Mouse (Mus musculus) thymus, postnatal 0 days (tissue): Measurements from ENCODE around the gene Pgam5. TPM values are rescaled to one million over a fixed set of nuclear protein-coding genes. Genes with fewer than 3 reads are reported as not detected.

Experiments used
- DNase-seq: peaks from one replicate; pipeline ENCODE4 v3.0.0-alpha.2; 2015; ENCODE audit warnings: low spot score
- polyA plus RNA-seq: library from polyadenylated mRNA; unstranded; fragments of >200 nt; fragmentation: Nextera tagmentation; extraction: Ambion mirVana; gene quantifications from 2 replicates; pipeline ENCODE4 v1.2.1, GENCODE M21; 2015

The Pgam5 gene
- polyA plus RNA-seq: 64.7 and 67.4 TPM in 2 replicates

DNA sequence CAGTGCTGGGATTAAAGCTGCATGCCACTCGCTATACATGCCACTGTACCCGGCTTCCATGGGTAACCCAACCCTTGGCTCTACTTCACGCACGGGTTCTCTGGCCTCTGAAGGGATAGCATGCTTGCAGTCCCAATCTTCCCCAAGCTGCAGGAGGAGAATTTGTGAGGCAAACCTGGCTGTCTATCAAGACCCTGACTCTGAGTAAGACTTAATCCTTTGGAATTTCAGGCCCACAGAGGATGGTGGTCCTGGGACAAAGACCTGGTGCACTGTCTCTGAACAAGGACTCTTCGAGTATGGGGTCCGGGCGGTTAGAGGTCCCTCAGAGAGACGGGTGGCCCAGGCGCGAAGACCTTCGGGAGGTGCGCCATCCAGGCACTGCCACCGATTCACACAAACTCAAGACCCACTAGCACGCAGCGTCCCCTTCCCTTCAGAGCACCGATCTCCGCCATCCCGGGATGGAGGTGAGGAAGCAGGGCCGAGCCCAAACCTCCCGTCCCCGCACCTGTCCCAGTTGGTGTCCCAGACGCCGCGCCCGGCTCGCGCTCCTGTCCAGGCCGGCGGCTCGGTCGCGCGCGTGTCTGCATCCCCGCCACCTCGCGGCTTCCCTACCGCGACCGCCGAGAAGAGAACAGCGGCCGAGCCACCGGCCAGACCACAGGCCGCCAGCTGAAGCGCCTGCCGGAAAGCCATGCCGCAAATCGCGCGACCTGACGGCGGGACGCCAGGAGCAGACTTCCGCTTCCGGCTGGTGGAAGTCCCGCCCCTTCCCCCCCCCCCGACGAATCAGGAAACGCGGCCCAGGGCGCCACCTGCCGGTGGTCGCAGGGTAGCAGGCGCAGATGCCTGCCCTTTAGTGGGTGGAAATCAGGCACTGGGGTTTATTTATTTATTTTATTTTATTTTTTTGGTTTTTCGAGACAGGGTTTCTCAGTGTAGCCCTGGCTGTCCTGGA lies at the start of gene Pgam5:
Gene Pgam5, minus strand, starts transcription at position 773 of the 961 bp plus-strand sequence.
- peak; percentile 90 for DNase-seq

- no peak for DNase-seq
Observed at GRCm38 (mm10) chr5:110313127-110313526, 43.4 kb upstream of the Pgam5 start.

DNA sequence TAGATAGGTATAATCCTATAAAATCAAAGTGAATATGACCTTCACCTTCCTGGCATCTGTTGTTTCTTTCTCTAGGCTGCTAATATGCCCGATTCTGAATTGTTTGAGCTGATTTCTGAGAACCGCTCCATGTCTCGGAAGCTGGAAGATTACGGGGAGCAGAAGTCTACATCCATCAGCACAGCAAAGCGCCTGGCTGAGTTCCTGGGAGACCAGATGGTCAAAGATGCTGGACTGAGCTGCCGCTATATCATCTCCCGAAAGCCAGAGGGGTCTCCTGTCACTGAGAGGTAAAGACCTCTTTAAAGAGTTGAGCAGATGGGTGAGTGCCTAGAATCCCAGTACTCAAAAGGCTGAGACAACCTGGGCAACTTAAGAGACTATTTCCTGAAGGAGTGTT lies 39.1 kb upstream of the Pgam5 start:
- no peak for DNase-seq

- DNase-seq: no peak
Observed at GRCm38 (mm10) chr5:110300591-110300990, 30.9 kb upstream of the Pgam5 start.

GRCm38 (mm10) chr5:110296637-110297036 lies 26.9 kb upstream of the Pgam5 start:
- DNase-seq: no peak

DNA sequence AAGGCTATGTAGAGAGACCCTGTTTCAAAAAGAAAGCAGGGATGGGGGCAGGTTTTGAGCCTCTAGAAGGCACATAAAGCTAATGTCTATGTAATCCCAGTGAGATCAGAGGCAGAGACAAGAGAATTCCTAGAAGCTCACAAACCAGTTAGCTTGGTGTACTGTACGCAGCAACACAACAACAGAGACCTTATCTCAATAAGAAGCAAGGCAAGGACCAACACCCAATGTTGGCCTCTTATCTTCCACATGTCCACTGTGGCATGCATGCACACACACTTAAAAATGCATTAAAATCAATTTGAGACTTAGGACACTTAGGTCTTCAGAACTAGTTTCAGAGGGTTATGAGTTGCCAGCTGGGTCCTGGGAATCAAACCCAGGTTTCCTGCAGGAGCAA lies 21.9 kb upstream of the Pgam5 start:
- DNase-seq: no peak

- DNase-seq: no peak
Observed at GRCm38 (mm10) chr5:110287084-110287475, 17.4 kb upstream of the Pgam5 start.

- DNase-seq: no peak
Observed at GRCm38 (mm10) chr5:110286446-110287083, 16.9 kb upstream of the Pgam5 start.

GRCm38 (mm10) chr5:110285770-110286445 lies 16.2 kb upstream of the Pgam5 start, which contains the start of the genes Pxmp2 and Pole:
Gene Pxmp2 (minus strand): TSS chr5:110286186.
Gene Pole (plus strand): TSS chr5:110286306.
- DNase-seq: peak; percentile 88

DNA sequence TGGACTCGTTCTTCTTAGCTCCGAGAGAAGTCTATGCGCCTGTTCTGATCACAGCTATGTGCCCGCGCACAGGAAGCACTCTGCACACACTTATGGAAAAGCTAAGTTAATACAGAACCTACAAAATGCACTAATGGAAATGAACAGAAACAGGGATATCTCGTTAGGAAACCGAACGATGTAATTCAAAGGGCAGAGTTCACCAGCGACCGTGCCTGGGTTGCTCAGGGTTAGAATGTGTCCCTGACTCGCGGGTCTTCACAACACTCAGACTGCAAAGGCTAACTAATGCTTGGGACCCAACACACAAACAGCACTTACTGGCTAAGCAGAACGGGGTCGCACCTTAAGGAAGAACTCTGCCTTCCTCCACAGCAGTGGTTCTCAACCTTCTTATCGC lies 15.4 kb upstream of the Pgam5 start:
- DNase-seq: peak; percentile 21

DNA sequence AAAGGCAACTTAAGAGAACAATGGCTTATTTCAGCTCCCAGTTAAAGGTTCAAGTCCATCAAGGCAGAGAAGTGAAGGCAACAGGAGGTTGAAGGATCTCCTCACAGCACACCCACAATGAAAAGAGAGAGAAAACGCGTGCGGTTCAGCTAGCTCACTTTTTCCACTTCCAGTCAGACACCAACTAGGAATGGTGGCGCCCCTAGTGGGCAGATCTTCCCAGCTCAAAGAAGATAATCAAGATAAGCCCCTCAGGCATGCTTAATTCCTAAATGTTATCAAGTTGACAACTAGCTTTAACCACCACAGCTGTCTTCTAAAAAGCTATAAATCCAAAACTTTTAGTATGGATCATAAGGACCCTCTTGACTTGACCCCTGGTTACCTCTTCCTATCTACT lies 14.8 kb upstream of the Pgam5 start:
- DNase-seq: peak; percentile 76

DNA sequence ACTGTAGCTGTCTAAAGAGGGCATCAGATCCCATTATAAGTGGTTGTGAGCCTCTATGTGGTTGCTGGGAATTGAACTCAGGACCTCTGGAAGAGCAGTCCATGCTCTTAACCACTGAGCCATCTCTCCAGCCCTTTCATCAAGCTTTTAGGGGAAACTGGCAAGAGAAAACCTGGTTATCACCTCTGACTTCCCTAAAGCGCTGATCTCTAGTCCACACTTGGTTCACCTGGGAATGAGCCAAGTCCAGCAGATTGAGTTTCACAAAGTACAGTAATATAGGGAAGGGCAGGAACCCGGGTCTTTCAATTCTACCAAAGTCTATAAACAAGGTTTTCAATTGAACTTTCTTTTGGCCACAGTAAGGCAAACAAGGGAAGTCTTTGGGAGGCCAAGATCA lies 12.3 kb upstream of the Pgam5 start:
- DNase-seq: no peak

GRCm38 (mm10) chr5:110276910-110277309 lies 7.2 kb upstream of the Pgam5 start:
- DNase-seq: no peak

GRCm38 (mm10) chr5:110276391-110276790 lies 6.7 kb upstream of the Pgam5 start:
- DNase-seq: no peak

DNA sequence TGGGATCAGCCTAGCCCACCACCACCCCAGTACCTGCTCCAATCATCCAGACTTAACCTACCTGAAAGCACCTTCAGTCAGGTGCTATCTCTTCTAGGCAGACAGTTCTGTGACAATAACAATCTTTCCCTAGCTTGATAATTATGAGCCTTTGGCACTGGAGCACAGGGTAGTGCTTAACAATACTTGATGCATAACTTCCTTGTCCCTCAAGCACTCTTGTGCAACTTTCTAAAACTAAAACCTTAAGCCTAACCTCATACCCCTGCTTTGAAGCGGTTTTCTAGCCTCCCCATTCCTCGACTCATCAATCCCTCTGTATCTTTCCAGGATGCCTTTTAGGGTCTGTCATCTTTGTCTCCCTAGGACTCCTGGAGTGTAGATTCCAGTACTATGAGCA lies 5.1 kb upstream of the Pgam5 start:
- no peak for DNase-seq

- peak; percentile 18 for DNase-seq
Observed at GRCm38 (mm10) chr5:110274147-110274546, 4.4 kb upstream of the Pgam5 start.

GRCm38 (mm10) chr5:110270242-110270641 lies 529 bp upstream of the Pgam5 start:
- no peak for DNase-seq

GRCm38 (mm10) chr5:110266941-110267340 lies 2.8 kb downstream of the Pgam5 start:
- DNase-seq: no peak

DNA sequence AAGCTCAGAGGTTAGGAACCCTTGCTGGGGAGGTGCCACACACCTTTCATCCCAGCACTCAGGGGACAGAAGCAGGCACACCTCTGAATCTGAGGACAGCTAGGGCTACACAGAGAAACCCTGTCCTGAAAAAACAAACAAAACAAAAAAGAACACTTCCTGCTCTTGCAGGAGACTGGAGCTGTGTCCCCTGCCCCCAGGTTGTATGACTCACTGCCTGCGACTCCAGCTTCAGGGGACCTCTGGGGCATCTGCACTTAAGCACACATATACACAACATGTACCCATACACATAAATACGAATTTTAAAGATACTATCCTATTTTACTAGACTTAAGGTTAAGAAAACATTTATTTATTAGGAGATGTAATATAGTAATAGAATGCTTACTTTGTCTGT lies 25.6 kb downstream of the Pgam5 start:
- DNase-seq: no peak

GRCm38 (mm10) chr5:110232346-110232745 lies 37.4 kb downstream of the Pgam5 start:
- no peak for DNase-seq

DNA sequence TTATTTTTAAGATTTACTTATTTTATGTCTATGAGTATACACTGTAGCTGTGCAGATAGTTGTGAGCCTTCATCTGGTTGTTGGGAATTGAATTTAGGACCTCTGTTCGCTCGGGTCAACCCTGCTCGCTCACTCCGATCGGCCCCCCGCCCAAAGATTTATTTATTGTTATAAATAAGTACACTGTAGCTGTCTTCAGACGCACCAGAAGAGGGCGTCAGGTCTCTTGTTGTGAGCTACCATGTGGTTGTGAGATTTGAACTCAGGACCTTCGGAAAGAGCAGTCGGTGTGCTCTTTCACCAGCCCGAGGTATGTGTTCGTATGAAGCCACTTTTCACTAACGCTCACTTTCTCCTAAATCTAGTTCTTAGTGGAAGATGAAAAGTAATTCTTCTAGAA lies 38.1 kb downstream of the Pgam5 start:
- peak; percentile 7 for DNase-seq
